Mouse (Mus musculus) stomach, postnatal 0 days (tissue): ENCODE measurements around the gene Prdm11.

ENCODE experiments used
- CTCF ChIP-seq: IDR thresholded peaks from 2 replicates; pipeline ENCODE4 v1.5.1; 2016; ENCODE audit warnings: antibody characterized with exemption, low read depth, mild to moderate bottlenecking, moderate library complexity
- EP300 ChIP-seq: optimal IDR thresholded peaks from 2 replicates; pipeline ENCODE3; 2016; ENCODE audit warnings: antibody characterized with exemption

GRCm38 (mm10) chr2:92938063-92938462 is 107.9 kb downstream of the Prdm11 start:
- TF ChIP-seq CTCF (no peak), EP300 (no peak)
